Mouse (Mus musculus) forebrain, embryonic 14.5 days (tissue): ENCODE measurements around the gene Prpf8. TPM values are rescaled to one million over a fixed set of nuclear protein-coding genes. Genes with fewer than 3 reads are reported as not detected.
A peak's percentile ranks its signal among the peaks of the same experiment; 100 is the strongest.

ENCODE experiments used
- ATAC-seq: fragments of 200-750 bp; cut with Nextera tagmentation; 2 replicates; pipeline ENCODE4 v1.8.0; 2017; ENCODE audit warnings: mild to moderate bottlenecking, moderate library complexity
- DNase-seq: peaks from one replicate; pipeline ENCODE4 v3.0.0-alpha.2; 2015; ENCODE audit warnings: low spot score
- H3K27ac ChIP-seq: fragments of 300-500 bp; sonication (generic); 2 replicates; pipeline ENCODE4 v1.5.1; 2014; ENCODE audit warnings: low read depth, mild to moderate bottlenecking, control low read depth, low read length, moderate library complexity
- H3K27me3 ChIP-seq: fragments of 300-500 bp; sonication (generic); replicated peaks from 2 replicates; pipeline ENCODE4 v1.6.1; 2014; ENCODE audit warnings: low read length, control low read depth, mixed read lengths; ENCODE audit not compliant: control insufficient read depth, insufficient read depth
- H3K36me3 ChIP-seq: fragments of 300-500 bp; sonication (generic); 2 replicates; pipeline ENCODE4 v1.6.1; 2014; ENCODE audit warnings: low read length, control low read depth; ENCODE audit not compliant: control insufficient read depth, insufficient read depth
- H3K4me1 ChIP-seq: fragments of 300-500 bp; sonication (generic); 2 replicates; pipeline ENCODE4 v1.6.1; 2014; ENCODE audit warnings: antibody characterized with exemption, low read length, control low read depth; ENCODE audit not compliant: control insufficient read depth, insufficient read depth
- H3K4me2 ChIP-seq: fragments of 300-500 bp; sonication (generic); 2 replicates; pipeline ENCODE4 v1.6.1; 2014; ENCODE audit warnings: mild to moderate bottlenecking, control low read depth, low read length
- H3K4me3 ChIP-seq: fragments of 300-500 bp; sonication (generic); 2 replicates; pipeline ENCODE4 v1.5.1; 2014; ENCODE audit warnings: low read depth, low read length, control low read depth
- H3K9ac ChIP-seq: fragments of 300-500 bp; sonication (generic); 2 replicates; pipeline ENCODE4 v1.6.1; 2014; ENCODE audit warnings: mild to moderate bottlenecking, low read length, control low read depth, moderate library complexity
- H3K9me3 ChIP-seq: fragments of 300-500 bp; sonication (generic); replicated peaks from 2 replicates; pipeline ENCODE4 v1.6.1; 2016; ENCODE audit warnings: low read length, control low read depth, mixed read lengths; ENCODE audit not compliant: control insufficient read depth
- WGBS: fragments of 180-500 bp; shearing (Covaris S2); extraction: QIAGEN DNeasy Blood & Tissue Kit; methylation state at CpG from one replicate; pipeline ENCODE4 v1.1.7; 2014; 5-methylcytosine and 5-hydroxymethylcytosine counted together
- polyA plus RNA-seq: library from polyadenylated mRNA; unstranded; fragments of >200 nt; fragmentation: Nextera tagmentation; extraction: Ambion mirVana; gene quantifications from 2 replicates; pipeline ENCODE4 v1.2.1, GENCODE M21; 2014

The Prpf8 gene
- polyA plus RNA-seq, 1 experiment from 2014 or later: 67.0 TPM

DNA sequence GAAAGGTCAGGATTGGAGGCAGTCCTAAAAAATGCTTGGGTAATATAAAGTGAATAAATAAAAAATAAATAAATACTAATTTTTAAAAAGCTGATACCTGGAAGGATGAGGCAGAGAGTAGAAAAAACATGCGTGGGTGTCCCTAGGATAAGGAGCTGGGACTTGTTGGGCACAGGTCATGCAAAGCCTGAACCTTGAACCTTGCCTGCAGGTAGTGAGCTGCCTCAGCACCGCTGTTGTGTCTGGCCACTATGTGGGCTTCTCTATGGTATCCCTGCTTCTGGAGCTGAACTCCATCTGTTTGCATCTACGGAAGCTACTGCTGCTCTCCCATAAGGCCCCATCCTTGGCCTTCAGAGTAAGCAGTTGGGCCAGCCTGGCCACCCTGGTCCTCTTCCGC is 17.4 kb upstream of the Prpf8 start:
- Histone ChIP-seq H3K4me1 (no peaks in the 10 kb centered on the region), H3K9me3 (no peaks in the 10 kb centered on the region), H3K4me2 (no peak overlapping the region), H3K27ac (no peak overlapping the region), H3K4me3 (no peak overlapping the region), H3K36me3 (peaks cover 8% of the 10 kb centered on the region; the same call in 1 of the 2 replicates), H3K27me3 (no peaks in the 10 kb centered on the region), H3K9ac (no peak overlapping the region)
- ATAC-seq (no peak), DNase-seq (no peak)
- WGBS: 93% methylated on average over 4 of the region's 4 CpGs

DNA sequence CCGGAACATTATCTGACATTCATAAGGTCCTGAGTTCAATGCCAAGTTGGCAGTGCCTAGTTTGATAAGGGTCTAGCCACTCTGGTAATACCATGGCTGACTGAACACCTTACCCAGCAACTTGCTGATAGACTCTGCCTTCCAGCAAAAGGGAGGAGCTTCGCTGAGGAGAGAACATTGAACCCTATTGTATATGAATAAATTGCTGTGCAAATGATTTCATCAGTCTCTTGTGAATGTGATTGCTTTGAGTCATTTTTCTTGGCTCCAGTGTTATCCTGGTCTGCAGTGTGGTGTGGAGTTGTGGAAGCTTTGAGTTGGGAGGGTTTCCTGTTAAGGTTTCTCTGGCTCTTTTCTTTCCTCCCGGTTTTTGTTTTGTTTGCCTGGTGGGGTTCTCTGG is 15.9 kb upstream of the Prpf8 start:
- H3K27me3 ChIP-seq: no peaks in the 10 kb centered on the region
- H3K36me3 ChIP-seq: peaks cover 3% of the 10 kb centered on the region; the same call in 1 of the 2 replicates
- WGBS: 83% methylated on average over 3 of the region's 3 CpGs
- H3K4me1 ChIP-seq: no peaks in the 10 kb centered on the region
- DNase-seq: no peak
- no peak overlapping the region for H3K4me2 ChIP-seq
- no peak overlapping the region for H3K27ac ChIP-seq
- no peaks in the 10 kb centered on the region for H3K9me3 ChIP-seq
- no peak overlapping the region for H3K9ac ChIP-seq
- no peak for ATAC-seq
- H3K4me3 ChIP-seq: no peak overlapping the region

DNA sequence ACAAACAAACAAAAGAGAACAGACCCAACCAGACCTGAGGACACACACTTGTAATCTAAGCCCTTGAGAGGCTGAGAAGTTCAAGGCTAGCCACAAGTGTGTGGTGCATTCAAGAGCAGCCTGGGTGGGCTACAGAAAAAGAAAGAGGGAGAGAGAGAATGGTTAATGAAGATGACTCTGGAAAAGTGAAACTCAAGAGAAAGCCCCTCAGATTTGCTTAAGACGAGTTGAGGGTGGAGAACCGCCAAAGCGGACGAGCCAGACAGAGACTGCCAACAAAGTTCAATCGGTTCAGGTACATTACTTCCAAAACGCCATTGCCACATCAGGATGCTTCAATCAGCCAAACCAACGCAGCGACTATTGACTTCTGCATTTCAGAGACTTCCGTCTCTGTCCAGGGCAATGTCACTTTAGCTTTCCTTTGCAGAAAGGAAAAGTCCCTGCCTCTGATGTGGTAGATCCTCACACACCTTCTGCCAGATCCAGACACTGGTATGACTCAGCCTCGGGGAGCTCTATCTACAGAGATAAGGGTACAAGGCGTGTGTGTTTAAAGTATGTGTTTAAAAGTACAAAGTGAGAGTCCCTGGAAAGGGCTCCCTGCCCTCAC is 14.0 kb upstream of the Prpf8 start:
- Histone ChIP-seq H3K27me3 (no peaks in the 10 kb centered on the region), H3K4me1 (no peaks in the 10 kb centered on the region), H3K4me3 (no peak overlapping the region), H3K4me2 (no peak overlapping the region), H3K27ac (no peak overlapping the region), H3K9me3 (no peaks in the 10 kb centered on the region), H3K36me3 (no peaks in the 10 kb centered on the region), H3K9ac (no peak overlapping the region)
- ATAC-seq (no peak), DNase-seq (no peak)
- 87% methylated on average over 11 of the region's 11 CpGs for WGBS

DNA sequence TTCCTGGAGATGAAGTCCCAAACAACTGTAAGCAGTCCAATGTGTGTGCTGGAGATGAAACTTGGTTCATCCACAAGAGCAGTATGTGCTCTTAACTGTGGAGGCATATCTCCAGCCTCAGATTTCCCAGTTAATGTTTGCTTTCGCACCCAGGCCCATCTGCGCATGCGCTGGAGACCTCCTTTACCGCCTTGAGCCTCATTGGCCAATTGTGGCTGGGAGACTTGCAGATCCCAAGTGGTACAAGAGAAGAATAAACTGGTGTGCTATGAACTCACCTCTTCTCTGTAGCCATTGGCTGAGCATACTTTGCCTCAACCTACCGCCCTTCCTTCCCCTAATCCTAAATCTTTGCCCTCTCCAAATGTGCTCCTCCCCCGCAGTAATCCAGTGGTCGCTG is 13.2 kb upstream of the Prpf8 start:
- H3K4me2 ChIP-seq: no peak overlapping the region

DNA sequence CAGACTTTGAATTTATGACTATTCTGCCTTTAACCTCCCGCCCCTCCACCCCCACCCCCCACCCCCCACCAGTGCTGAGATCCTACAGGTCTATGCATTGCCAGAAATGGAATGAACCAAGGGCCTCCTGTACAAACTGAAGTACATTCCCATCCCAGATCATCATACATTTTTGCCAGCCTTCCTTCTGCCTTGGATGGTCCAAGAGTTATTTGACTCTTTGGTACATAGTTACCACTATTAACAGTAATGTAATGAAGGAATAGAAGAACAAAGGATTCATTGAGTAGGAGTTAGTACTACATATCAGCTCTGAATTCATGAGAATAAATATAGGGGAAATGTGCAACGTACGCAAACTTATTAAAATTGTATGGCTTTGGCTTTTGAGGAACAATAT is 424 bp upstream of the Prpf8 start:
- ATAC-seq: peak; percentile 42
- peak overlapping the region; percentile 98; the same call in 1 of the 2 replicates for H3K4me3 ChIP-seq
- H3K27me3 ChIP-seq: no peaks in the 10 kb centered on the region
- no peak overlapping the region for H3K9ac ChIP-seq
- 24% methylated on average over 3 of the region's 3 CpGs for WGBS
- peaks cover 8% of the 10 kb centered on the region for H3K4me1 ChIP-seq
- H3K36me3 ChIP-seq: peaks cover 20% of the 10 kb centered on the region
- no peak overlapping the region for H3K27ac ChIP-seq
- DNase-seq: no peak
- H3K9me3 ChIP-seq: no peaks in the 10 kb centered on the region
- peak overlapping the region; percentile 36; the same call in 1 of the 2 replicates for H3K4me2 ChIP-seq

More for the DNA sequence above, 13.2 kb upstream of the Prpf8 start:
- H3K36me3 ChIP-seq: no peaks in the 10 kb centered on the region
- H3K27me3 ChIP-seq: no peaks in the 10 kb centered on the region
- DNase-seq (no peak), ATAC-seq (no peak)
- H3K9ac ChIP-seq: no peak overlapping the region
- H3K27ac ChIP-seq: no peak overlapping the region
- H3K4me1 ChIP-seq: no peaks in the 10 kb centered on the region
- WGBS: 64% methylated on average over 7 of the region's 7 CpGs
- H3K4me3 ChIP-seq: no peak overlapping the region
- H3K9me3 ChIP-seq: no peaks in the 10 kb centered on the region

DNA sequence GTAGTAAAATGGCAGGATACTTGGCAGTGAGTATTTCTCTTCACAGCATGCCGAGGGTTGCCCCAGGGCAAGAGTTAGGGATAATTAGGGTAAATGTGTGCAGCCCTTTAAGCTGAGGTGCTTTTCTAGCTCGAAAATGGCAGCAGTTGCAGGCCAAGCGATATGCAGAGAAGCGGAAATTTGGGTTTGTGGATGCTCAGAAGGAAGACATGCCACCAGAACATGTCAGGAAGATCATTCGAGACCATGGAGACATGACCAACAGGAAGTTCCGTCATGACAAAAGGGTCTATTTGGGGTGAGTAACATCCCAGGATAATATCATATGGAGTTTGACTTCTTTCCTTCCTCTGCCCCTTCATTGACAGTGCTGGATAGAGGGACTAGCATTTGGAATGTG is 880 bp downstream of the Prpf8 start:
- H3K4me2 ChIP-seq: peak overlapping the region; percentile 96
- ATAC-seq: no peak
- H3K4me1 ChIP-seq: peaks cover 8% of the 10 kb centered on the region
- H3K27me3 ChIP-seq: no peaks in the 10 kb centered on the region
- H3K9me3 ChIP-seq: no peaks in the 10 kb centered on the region
- no peak for DNase-seq
- 49% methylated on average over 6 of the region's 6 CpGs for WGBS
- peak overlapping the region; percentile 92 for H3K9ac ChIP-seq
- peaks cover 33% of the 10 kb centered on the region for H3K36me3 ChIP-seq
- H3K27ac ChIP-seq: no peak overlapping the region
- H3K4me3 ChIP-seq: peak overlapping the region; percentile 98

DNA sequence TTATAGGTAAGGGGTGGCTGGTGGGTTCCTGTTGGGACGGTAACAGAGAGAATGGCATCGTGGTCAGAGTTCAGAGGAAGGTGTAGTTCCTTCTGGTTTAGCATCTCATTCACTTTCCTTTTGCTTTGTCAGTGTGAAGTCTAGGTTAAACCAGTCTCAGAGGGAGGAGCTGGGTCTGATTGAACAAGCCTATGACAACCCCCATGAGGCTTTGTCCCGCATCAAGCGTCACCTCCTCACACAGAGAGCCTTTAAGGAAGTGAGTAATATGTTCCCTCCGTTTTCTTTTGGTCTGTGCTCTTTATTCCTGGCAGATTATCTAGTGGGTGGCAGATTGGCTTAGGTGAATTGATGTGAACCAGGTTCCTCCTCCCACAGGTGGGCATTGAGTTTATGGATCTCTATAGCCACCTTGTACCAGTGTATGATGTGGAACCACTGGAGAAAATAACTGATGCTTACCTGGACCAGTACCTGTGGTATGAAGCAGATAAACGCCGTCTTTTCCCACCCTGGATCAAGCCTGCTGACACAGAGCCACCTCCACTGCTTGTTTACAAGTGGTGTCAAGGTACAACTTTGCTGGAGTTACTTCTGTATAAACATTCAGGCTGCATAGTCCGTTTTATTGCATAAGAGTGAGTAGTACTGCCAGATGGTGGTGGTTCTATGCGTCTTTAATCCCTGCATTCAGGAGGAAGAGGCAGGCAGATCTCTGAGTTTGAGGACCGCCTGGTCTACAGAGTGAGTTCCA is 7.9 kb downstream of the Prpf8 start:
- no peaks in the 10 kb centered on the region for H3K4me1 ChIP-seq
- no peak overlapping the region for H3K4me2 ChIP-seq
- DNase-seq (no peak), ATAC-seq (no peak)
- WGBS: 95% methylated on average over 10 of the region's 10 CpGs
- H3K9ac ChIP-seq: no peak overlapping the region
- no peak overlapping the region for H3K4me3 ChIP-seq
- no peak overlapping the region for H3K27ac ChIP-seq
- peaks cover 100% of the 10 kb centered on the region for H3K36me3 ChIP-seq
- H3K9me3 ChIP-seq: no peaks in the 10 kb centered on the region
- H3K27me3 ChIP-seq: no peaks in the 10 kb centered on the region

DNA sequence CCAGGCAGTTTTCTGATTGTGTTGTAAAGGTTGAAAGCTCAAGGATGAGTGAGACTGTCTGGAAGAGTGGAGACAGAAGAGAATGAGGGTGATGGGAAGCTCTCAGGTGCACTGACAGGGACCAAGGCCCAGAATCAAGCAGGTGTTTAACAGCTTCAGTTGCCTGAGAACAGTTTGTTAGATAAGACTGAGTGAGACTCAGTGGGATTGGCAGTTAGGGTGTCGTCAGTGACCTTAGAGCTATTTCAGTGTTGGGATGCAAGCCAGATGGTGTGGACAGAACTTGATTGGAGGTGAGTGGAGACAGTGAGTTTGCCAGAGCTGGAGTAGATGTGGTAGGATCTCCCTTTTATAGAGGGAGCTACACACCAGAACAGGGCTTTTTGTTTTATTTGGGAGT is 11.5 kb downstream of the Prpf8 start:
- no peak for ATAC-seq
- Histone ChIP-seq H3K27me3 (no peaks in the 10 kb centered on the region), H3K9ac (no peak overlapping the region), H3K27ac (no peak overlapping the region), H3K4me3 (no peak overlapping the region), H3K4me1 (no peaks in the 10 kb centered on the region), H3K9me3 (no peaks in the 10 kb centered on the region), H3K4me2 (no peak overlapping the region), H3K36me3 (peaks cover 100% of the 10 kb centered on the region)
- 81% methylated on average over 1 of the region's 1 CpGs for WGBS
- no peak for DNase-seq

DNA sequence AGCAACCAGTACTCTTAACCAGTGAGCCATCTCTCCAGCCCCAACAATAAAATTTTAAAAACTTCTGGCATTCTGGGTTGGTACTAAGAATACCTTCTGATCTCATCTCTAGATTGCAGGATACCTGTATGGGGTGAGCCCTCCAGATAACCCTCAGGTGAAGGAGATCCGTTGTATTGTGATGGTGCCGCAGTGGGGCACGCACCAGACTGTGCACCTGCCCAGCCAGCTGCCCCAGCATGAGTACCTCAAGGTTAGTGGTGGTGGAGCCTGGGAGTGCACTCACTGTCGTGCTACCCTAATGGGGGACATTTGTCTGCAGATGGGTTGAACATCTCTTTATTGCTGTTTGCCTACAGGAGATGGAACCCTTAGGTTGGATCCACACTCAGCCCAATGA is 21.5 kb downstream of the Prpf8 start:
- Histone ChIP-seq H3K4me2 (no peak overlapping the region), H3K27ac (no peak overlapping the region), H3K4me1 (peaks cover 7% of the 10 kb centered on the region; the same call in 1 of the 2 replicates), H3K9me3 (no peaks in the 10 kb centered on the region), H3K9ac (no peak overlapping the region), H3K36me3 (peaks cover 70% of the 10 kb centered on the region), H3K27me3 (no peaks in the 10 kb centered on the region), H3K4me3 (no peak overlapping the region)
- 94% methylated on average over 4 of the region's 4 CpGs for WGBS
- ATAC-seq: no peak
- no peak for DNase-seq
